Mouse (Mus musculus): ENCODE measurements around the gene Gm20388. TPM values are rescaled to one million over a fixed set of nuclear protein-coding genes. Genes with fewer than 3 reads are reported as not detected.

Gm20388 gene
- polyA plus RNA-seq, 1 experiment from 2014 or later: not detected

DNA sequence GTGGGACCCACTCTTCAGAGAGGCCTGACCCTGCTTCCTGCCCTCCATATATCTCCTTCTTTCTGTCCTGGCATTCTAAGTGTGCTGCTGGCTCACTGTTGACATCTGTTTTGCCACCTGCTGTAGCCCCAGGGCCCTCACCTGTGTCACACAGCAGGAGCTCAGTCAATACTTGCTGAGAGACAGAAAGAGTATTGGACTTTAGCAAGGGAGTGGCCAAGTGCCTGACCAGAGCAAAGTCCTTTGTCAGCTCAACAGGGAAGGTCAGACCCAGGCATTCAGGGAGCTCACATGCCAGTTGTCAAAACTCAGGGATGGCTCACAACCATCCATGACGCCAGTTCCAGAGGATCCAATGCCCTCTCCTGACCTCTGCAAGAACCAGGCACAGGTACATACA lies 4062.9 kb downstream of the Gm20388 start:
- Histone ChIP-seq H3K4me2 (peak overlapping the region; percentile 16), H3K27ac (replicated peaks) (no peak overlapping the region), H3K9me3 (no peaks in the 10 kb centered on the region), H3K4me1 (peaks cover 10% of the 10 kb centered on the region), H3K9ac (no peak overlapping the region), H3K36me3 (peaks cover 26% of the 10 kb centered on the region), H3K4me3 (no peak overlapping the region), H3K27me3 (replicated peaks) (no peaks in the 10 kb centered on the region)
- WGBS: 67% methylated on average over 1 of the region's 1 CpGs
- no peak for ATAC-seq (ENCODE audit: extremely low read depth, insufficient number of reproducible peaks, low FRiP score, low TSS enrichment)

DNA sequence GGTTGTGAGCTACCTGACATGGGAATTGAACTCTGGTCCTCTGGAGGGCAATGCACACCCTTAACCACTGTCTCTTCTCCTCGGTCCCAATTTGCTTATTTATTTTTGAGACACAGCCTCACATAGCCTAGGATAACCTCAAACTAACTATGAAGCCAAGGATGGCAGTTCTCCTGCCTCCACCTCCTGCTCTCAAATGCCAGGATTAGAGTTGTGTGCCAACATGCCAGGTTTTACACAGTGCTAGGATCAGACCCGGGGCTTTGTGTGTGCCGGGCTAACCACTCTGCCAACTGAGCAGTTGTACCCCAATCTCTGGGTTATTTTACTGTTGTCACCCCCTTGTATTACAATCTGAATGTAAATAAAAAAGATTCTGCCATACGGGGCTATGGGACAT lies 4066.9 kb downstream of the Gm20388 start:
- ATAC-seq (ENCODE audit: extremely low read depth, insufficient number of reproducible peaks, low FRiP score, low TSS enrichment): no peak
- Histone ChIP-seq H3K4me2 (peak overlapping the region; percentile 96), H3K27ac (replicated peaks) (peak overlapping the region; percentile 82)

DNA sequence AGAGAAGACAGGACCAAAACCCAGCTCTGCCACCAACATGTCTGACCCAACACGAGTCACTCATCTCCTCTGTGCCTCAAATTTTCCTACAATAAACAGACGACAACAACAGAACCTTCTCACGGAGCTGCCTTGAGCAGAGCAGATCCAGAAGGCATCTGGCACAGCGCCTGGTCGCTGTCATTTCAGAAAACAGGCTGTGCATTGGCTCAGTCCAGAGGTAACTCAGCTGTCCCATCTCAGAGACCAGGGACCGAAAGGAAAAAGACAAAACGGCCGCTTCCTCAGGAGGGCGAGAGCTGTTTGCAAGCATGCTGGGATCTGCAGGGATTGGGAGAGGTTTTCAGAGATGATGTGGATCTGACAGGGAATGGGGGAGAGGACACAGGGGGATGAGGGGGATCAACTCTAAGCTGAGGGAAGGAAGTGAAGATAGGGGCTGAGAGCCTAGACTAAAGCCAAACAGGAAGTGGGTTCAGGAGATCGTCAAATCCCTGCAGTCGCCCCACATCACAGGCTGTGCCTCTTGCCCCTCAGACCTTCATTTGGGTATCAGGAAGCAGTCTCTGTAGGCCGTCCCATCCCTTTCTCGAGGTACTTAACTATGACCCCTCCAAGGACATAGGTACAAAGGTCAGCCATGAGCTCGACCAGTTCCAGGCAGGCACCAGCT lies 4067.7 kb downstream of the Gm20388 start:
- peak overlapping the region; percentile 91 for H3K4me3 ChIP-seq

More for the DNA sequence above, 4066.9 kb downstream of the Gm20388 start:
- H3K9ac ChIP-seq: peak overlapping the region; percentile 72
- peaks cover 43% of the 10 kb centered on the region for H3K4me1 ChIP-seq
- no peaks in the 10 kb centered on the region for H3K9me3 ChIP-seq
- peaks cover 10% of the 10 kb centered on the region; the same call in 1 of the 2 replicates for H3K36me3 ChIP-seq
- peak overlapping the region; percentile 91 for H3K4me3 ChIP-seq
- 88% methylated on average over 4 of the region's 4 CpGs for WGBS
- no peaks in the 10 kb centered on the region for H3K27me3 ChIP-seq (replicated peaks)

DNA sequence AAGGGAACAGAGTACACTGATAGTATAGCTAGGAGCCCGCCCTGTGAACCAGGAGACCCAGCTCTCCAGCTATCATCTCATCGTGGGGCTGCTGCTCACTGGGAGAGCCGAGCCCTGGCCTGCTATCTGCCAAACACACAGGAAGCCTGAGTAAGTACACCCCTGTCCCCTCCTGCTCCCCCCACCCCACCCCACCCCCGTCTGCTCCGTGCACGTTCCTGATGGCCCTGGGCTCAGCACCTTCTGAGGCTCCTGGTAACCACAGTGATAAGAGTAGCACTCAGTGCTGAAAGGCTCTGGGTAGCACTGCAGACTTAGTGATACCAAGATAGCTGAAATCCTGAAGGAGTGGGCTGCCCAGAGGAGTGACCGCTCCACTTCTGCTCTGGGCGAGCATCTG lies 4068.3 kb downstream of the Gm20388 start:
- Histone ChIP-seq H3K4me2 (peak overlapping the region; percentile 96), H3K9ac (peak overlapping the region; percentile 72), H3K36me3 (peaks cover 10% of the 10 kb centered on the region; the same call in 1 of the 2 replicates), H3K27ac (replicated peaks) (peak overlapping the region; percentile 82), H3K27me3 (replicated peaks) (no peaks in the 10 kb centered on the region), H3K4me3 (peak overlapping the region; percentile 91), H3K9me3 (no peaks in the 10 kb centered on the region), H3K4me1 (peaks cover 50% of the 10 kb centered on the region)
- 17% methylated on average over 8 of the region's 8 CpGs for WGBS
- peak; percentile 16; the same call in 1 of the 2 replicates for ATAC-seq (ENCODE audit: extremely low read depth, insufficient number of reproducible peaks, low FRiP score, low TSS enrichment)

More for the DNA sequence above, 4067.7 kb downstream of the Gm20388 start:
- WGBS: 19% methylated on average over 14 of the region's 14 CpGs
- Histone ChIP-seq H3K9me3 (no peaks in the 10 kb centered on the region), H3K4me2 (peak overlapping the region; percentile 96), H3K27ac (replicated peaks) (peak overlapping the region; percentile 82), H3K27me3 (replicated peaks) (no peaks in the 10 kb centered on the region), H3K4me1 (peaks cover 44% of the 10 kb centered on the region), H3K36me3 (peaks cover 10% of the 10 kb centered on the region; the same call in 1 of the 2 replicates), H3K9ac (peak overlapping the region; percentile 72)
- ATAC-seq (ENCODE audit: extremely low read depth, insufficient number of reproducible peaks, low FRiP score, low TSS enrichment): no peak

DNA sequence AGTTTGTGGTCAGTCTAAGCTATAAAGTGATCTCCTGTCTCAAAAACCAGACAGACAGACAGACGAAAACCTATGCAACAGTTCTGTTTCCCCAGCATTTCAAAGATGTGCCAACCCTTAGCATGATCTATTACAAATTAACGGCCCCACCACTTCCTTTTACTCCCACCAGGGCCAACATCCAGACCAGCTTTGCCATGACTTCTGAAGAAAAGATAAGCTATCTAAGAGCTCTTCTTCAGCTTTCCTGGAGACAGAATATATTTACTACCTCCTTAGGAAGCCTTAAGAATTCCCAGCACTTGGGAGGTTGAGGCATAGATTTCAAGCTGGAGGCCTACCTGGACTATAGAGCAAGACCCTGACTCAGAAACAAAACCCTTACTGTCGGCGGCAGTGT lies 4069.6 kb downstream of the Gm20388 start:
- Histone ChIP-seq H3K9me3 (no peaks in the 10 kb centered on the region), H3K27ac (replicated peaks) (no peak overlapping the region; the same call in 1 of the 2 replicates), H3K4me2 (peak overlapping the region; percentile 96)

DNA sequence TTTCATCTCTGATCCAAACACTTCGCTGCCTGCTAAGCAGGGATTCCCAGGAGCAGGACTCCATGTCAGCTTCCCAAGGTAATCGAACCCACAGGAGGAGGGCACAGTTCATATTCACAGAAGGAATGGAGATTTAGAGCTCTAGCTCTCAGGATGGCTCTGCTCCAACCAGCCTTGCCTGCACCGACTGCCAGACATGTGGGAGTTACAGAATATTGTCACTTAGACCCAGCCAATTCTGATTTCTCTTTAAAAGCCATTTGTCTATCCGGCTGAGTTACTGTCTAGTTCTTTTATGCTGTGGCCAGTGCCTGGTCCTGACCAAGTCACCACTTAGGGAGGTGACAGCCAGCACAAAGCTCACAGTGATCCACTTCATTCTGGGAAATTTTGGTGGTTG lies 4071.0 kb downstream of the Gm20388 start:
- Histone ChIP-seq H3K27ac (replicated peaks) (peak overlapping the region; percentile 18; the same call in 1 of the 2 replicates), H3K36me3 (no peaks in the 10 kb centered on the region), H3K4me2 (peak overlapping the region; percentile 96), H3K27me3 (replicated peaks) (no peaks in the 10 kb centered on the region), H3K9ac (peak overlapping the region; percentile 95), H3K4me3 (peak overlapping the region; percentile 91), H3K9me3 (no peaks in the 10 kb centered on the region), H3K4me1 (peaks cover 53% of the 10 kb centered on the region)
- ATAC-seq (ENCODE audit: extremely low read depth, insufficient number of reproducible peaks, low FRiP score, low TSS enrichment): no peak
- 36% methylated on average over 4 of the region's 4 CpGs for WGBS

More for the DNA sequence above, 4069.6 kb downstream of the Gm20388 start:
- H3K4me3 ChIP-seq: peak overlapping the region; percentile 91
- peak overlapping the region; percentile 72 for H3K9ac ChIP-seq
- peaks cover 53% of the 10 kb centered on the region for H3K4me1 ChIP-seq
- no peak for ATAC-seq (ENCODE audit: extremely low read depth, insufficient number of reproducible peaks, low FRiP score, low TSS enrichment)
- WGBS: 51% methylated on average over 4 of the region's 4 CpGs
- no peaks in the 10 kb centered on the region for H3K27me3 ChIP-seq (replicated peaks)
- H3K36me3 ChIP-seq: peaks cover 3% of the 10 kb centered on the region; the same call in 1 of the 2 replicates

DNA sequence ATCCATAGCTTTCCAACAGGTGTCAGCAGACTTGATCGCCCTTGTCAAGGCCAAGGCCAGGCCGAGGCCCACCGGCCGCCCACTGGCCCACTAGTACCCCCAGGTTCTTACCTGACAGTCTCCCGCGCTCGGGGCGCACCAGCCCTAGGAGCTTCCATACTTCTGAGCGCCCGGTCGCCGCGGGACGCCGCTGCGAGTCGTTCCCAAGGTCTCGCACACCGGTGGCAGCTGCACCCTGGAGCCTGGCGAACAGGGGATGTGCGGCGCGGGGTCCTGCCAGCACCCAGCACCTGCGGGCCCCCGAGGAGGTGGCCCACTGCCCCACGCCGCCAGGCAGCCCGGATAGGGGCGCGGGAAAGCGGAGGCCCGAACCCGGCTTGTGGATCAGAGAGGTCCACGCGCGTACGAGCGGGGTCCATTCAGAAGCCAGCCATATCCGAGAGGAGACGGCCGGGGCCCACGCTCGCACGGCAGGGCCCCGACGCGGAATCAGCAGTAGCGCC lies 4071.7 kb downstream of the Gm20388 start:
- Histone ChIP-seq H3K9ac (peak overlapping the region; percentile 95), H3K36me3 (no peaks in the 10 kb centered on the region), H3K27me3 (replicated peaks) (no peaks in the 10 kb centered on the region), H3K4me2 (peak overlapping the region; percentile 96), H3K27ac (replicated peaks) (peak overlapping the region; percentile 95), H3K9me3 (no peaks in the 10 kb centered on the region), H3K4me1 (peaks cover 53% of the 10 kb centered on the region), H3K4me3 (peak overlapping the region; percentile 91)
- ATAC-seq (ENCODE audit: extremely low read depth, insufficient number of reproducible peaks, low FRiP score, low TSS enrichment): peak; percentile 6; the same call in 1 of the 2 replicates
- under 1% methylated on average over 48 of the region's 48 CpGs for WGBS

DNA sequence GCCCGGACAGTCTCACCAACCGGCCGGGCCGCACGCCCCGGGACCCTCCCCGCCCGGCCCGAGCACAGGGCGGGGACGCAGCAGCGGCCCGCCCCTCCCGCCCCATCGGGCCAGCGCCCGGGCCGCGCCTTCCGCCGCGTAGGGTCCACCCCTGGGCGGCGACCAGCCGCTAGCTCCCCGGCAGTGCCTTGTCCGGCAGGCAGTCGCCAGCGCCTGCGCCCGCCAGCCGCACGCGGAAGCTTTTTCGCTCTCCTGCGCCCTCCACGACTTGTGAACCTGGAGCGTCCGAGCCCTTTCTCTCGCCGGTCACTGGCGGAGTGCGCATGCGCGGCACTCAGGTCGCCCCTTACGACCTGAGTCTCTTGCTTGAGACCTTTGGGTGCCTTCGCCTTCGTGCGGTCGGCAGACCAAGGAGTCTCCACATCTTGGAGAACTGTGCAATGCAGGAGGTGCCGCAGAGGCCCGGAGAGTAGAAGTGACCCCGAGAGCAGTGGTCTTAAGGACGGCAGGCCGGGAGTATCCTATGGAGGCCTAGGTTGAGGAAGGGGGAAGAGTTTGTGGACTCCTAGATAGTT lies 4072.3 kb downstream of the Gm20388 start, which contains the start of gene Abcb10:
Gene Abcb10 (minus strand): TSS at position 297 of the 575 bp plus-strand sequence.
- peak; percentile 90 for ATAC-seq (ENCODE audit: extremely low read depth, insufficient number of reproducible peaks, low FRiP score, low TSS enrichment)
- under 1% methylated on average over 56 of the region's 56 CpGs for WGBS
- H3K27ac ChIP-seq (replicated peaks): peak within 1 kb of the TSS; percentile 95

DNA sequence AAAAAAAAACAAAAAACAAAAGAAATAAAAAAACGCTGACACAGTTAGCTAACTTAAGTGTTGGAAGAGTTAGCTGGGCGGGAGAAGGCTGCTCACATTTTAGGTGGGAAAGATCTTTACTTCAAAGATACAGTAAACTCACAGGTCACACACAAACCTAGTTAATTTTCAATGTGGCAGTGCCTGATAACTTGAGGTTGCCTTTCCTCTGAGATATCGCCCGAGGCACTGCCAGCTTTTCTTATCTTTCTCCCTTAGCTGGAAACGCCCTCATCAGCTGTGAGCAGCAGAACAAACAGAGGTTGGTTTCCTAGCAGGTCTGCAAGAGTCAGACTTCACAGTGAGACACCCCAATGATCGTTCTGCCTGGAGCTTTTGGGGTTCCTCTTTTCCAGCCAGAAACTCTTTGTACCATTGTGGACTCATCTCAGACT lies 4078.0 kb downstream of the Gm20388 start:
- ATAC-seq (ENCODE audit: extremely low read depth, insufficient number of reproducible peaks, low FRiP score, low TSS enrichment): no peak; the same call in 1 of the 2 replicates
- Histone ChIP-seq H3K9me3 (no peaks in the 10 kb centered on the region), H3K27ac (replicated peaks) (peak overlapping the region; percentile 87), H3K36me3 (peaks cover 4% of the 10 kb centered on the region), H3K27me3 (replicated peaks) (no peaks in the 10 kb centered on the region), H3K9ac (peak overlapping the region; percentile 72), H3K4me2 (peak overlapping the region; percentile 53), H3K4me1 (peaks cover 35% of the 10 kb centered on the region), H3K4me3 (peak overlapping the region; percentile 20)
- WGBS: 18% methylated on average over 6 of the region's 6 CpGs

More for the DNA sequence above, 4072.3 kb downstream of the Gm20388 start, which contains the start of gene Abcb10:
- H3K4me2 ChIP-seq: peak within 1 kb of the TSS; percentile 96
- no peaks in the 10 kb centered on the region for H3K9me3 ChIP-seq
- H3K36me3 ChIP-seq: no peaks in the 10 kb centered on the region
- peaks cover 49% of the 10 kb centered on the region for H3K4me1 ChIP-seq
- no peaks in the 10 kb centered on the region for H3K27me3 ChIP-seq (replicated peaks)
- H3K4me3 ChIP-seq: peak within 1 kb of the TSS; percentile 91
- peak within 1 kb of the TSS; percentile 95 for H3K9ac ChIP-seq

DNA sequence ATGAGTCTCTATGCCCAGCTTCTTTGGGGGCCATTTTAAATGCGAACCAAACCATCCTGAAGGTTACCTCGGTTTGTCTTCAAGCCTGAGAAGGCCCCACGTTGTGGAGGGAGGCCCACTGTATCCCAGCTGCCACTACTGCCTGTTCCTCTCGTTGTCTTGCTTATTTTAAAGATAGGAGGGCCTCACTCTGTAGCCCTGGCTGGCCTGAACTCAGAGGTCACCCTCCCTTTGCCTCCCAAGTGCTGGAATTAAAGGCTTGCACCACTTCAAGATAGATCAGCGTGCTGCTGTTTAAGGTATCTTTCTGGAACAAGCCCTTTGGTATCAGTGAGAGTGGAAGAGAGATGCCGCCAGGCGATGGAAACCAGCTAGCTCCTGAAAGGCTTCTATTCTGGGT lies 4078.5 kb downstream of the Gm20388 start:
- 17% methylated on average over 7 of the region's 7 CpGs for WGBS
- H3K4me1 ChIP-seq: peaks cover 31% of the 10 kb centered on the region
- no peaks in the 10 kb centered on the region for H3K27me3 ChIP-seq (replicated peaks)
- H3K4me3 ChIP-seq: peak overlapping the region; percentile 20
- H3K36me3 ChIP-seq: peaks cover 9% of the 10 kb centered on the region
- no peaks in the 10 kb centered on the region for H3K9me3 ChIP-seq
- no peak for ATAC-seq (ENCODE audit: extremely low read depth, insufficient number of reproducible peaks, low FRiP score, low TSS enrichment)
- H3K27ac ChIP-seq (replicated peaks): peak overlapping the region; percentile 87
- peak overlapping the region; percentile 72 for H3K9ac ChIP-seq
- peak overlapping the region; percentile 53 for H3K4me2 ChIP-seq

All from heart, embryonic 13.5 days (tissue).